Mouse (Mus musculus): ENCODE measurements around the gene Pid1.
"Not testable (repeated sequence)": the region's sequence is repeated elsewhere in the genome, so short reads cannot be mapped to it uniquely, and the experiment has no call there.

Pid1 gene

DNA sequence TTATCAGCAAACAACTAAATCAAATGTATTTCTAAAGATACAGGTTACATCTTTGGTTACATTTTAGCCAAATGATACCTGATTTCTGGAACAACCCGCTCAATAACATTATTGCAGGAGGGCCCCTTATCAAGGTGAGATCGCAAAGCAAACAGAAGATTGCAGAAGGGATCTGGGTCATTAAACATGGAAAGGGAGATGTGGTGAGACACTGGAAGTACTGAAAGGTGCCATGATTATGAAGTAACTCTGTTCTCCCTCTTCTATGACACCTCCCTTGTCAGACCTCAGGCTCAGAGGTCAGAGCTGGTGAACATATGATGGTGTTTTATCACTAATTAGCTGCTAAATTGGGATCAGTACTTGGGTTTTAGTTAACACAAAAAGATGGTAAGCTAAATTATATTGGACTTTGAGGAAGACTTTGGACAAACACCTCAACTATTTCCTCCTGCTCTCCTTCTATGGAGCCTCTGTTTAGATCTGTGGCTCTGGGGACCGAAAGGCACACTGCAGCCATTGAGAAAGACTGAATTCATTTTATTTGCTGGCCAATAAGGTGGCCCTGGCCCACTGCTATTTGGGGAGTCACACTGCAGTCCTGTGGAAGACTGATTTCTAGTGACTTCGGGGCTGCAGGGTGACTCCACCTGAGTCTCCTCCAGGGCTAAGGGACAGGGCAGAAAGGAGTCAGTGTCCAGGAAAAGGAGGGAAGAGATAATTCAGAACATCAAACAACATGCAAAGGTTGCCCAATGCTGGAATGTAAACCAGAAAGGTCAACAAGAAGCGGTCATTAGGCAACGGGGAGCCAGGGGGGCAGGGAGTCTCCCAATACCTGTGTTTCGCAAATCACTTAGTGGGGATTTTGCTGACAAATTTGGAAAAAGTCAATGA, 85.4 kb downstream of the Pid1 start:
- in situ Hi-C loops (cut with MseI, MboI), result no loop called here

DNA sequence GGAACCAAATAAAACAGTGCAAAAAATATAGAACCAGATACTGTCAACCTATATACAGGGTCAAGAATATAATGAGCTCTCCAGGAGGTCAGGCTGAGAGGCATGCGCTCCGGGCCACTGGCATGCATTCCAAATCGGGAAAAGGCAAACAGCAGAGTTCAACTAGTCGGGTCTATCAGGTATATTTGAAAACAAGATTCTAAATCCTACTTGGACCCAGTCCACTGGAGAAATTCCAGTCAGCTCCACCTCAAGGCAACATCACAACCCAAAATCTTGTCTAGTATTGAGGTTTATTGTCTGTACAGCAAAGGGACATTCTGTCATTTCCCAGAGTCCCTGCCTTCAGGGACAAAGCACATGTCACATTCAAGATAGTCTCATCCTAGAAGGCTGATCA, 91.0 kb downstream of the Pid1 start:
- in situ Hi-C loops (cut with MseI, MboI), result no loop called here

- in situ Hi-C loops (cut with MseI, MboI), result no loop called here
Observed at GRCm38 (mm10) chr1:84271712-84272200, 92.2 kb downstream of the Pid1 start.

- in situ Hi-C loops (cut with MseI, MboI), result no loop called here
Observed at GRCm38 (mm10) chr1:84257656-84258055, 106.3 kb downstream of the Pid1 start.

- in situ Hi-C loops (cut with MseI, MboI), result no loop called here
Observed at GRCm38 (mm10) chr1:84254361-84254760, 109.6 kb downstream of the Pid1 start.

DNA sequence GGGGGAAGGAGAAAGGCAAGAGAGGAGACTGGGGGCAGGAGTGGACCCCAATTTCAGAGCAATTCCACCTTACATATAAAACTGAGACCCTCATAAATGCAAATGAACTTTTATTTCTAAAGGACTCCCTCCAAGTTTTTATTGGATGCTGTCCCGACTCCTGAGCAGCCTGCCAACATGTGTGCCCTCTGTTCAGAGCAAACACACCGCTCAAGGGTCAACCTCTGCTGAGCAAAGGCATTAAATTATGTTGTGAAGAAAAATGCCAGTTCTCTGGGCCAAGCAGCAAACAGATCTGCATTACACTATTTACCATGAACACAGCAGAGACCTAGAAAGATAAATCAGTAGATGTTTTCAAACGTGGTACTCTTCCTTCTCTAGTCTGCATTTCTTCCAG, 110.1 kb downstream of the Pid1 start:
- in situ Hi-C loops (cut with MseI, MboI), result no loop called here

GRCm38 (mm10) chr1:84251205-84251604, 112.8 kb downstream of the Pid1 start:
- in situ Hi-C loops (cut with MseI, MboI), result no loop called here

DNA sequence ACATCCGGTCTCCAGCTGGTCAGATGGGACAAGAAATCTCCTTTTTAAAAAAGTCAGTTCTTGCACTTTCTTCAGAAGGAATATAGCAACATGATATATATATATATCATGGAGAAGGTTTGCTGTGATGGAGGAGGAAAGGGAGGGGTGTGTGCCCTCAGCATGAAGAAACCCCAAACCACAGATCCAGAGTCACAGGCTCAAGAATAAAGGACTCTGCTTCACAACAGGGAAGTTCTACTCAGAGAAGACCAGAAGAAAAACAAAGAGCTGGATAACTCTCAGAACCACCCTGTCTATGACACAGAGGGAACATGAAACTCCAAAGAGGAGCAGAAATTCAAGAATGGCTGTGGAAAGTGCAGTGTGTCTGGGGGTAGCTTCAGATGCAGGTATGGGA, 113.2 kb downstream of the Pid1 start:
- in situ Hi-C loops (cut with MseI, MboI), result no loop called here

GRCm38 (mm10) chr1:84249772-84250338, 114.1 kb downstream of the Pid1 start:
- in situ Hi-C loops (cut with MseI, MboI), result no loop called here

GRCm38 (mm10) chr1:84247111-84247510, 116.9 kb downstream of the Pid1 start:
- in situ Hi-C loops (cut with MseI, MboI), result no loop called here

DNA sequence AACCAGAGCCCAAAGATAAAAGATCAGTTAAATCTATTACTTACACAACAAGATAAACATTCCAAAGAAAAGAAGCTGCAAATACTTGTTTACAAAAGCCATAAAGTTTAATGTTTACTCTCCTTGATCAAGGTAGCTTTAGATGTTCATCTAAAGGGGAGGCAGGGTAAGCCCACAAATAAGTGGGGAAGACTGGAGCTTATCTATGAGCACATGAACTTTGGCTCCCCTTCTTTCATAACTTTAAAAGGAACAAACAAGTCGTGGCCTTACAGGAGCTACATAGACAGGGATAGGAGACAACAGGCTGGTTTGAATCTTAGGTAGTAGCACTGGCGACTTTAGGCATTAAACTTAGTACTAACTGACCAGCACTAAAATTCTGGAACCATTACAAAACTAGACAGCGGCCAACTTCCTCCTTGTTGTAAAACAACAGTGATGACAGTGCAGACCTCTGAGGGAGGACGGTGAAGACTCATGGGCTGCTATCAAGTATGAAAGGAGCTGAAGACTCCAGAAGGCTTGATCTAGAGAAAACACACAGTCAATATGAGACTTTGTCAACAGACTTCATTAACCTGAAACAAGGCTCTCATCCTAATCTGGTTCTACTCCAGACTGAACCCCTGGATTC, 122.7 kb downstream of the Pid1 start:
- in situ Hi-C loops (cut with MseI, MboI), result no loop called here

- in situ Hi-C loops (cut with MseI, MboI), result no loop called here
Observed at GRCm38 (mm10) chr1:84240203-84240602, 123.8 kb downstream of the Pid1 start.

- in situ Hi-C loops (cut with MseI, MboI), result no loop called here
Observed at GRCm38 (mm10) chr1:84230431-84230830, 133.5 kb downstream of the Pid1 start.

- in situ Hi-C loops (cut with MseI, MboI), result no loop called here
Observed at GRCm38 (mm10) chr1:84225626-84226025, 138.4 kb downstream of the Pid1 start.

DNA sequence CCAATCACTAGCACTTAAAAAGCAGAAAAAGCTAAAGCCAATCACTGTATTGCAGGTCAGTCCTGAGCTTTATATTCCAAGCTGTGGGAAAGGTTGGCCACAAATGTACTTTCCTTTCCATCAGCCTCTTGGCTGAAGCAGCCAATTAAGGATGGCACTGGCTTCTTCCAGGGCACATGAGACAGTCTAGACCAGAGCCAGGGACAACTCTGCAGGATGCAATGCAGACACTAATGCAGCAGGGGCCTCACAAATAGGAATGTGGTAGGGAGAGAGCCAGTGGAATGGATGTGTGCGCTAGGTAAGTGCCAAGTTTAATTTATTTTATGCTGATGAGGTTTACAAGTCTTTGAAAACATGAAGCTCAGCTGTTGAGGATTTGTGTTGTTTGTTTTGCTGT, 141.9 kb downstream of the Pid1 start:
- in situ Hi-C loops (cut with MseI, MboI), result no loop called here

DNA sequence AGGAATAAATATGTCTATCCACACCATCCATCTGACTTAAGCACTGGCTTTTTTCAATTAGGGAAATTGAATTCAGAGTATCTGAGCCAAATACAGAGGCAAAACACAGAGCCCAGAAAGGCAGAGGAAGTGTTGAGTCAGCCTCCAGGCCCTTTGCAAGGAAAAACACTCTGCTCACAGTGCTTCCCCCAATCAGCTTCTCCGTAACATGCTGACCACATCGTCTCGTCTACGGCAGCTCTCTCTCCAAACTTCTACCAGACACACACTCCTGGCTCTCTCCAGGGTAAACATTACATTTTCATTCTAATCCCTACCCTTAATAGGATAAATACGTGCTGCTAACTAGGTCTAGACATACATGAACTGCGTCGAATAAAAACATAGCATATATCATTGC, 145.4 kb downstream of the Pid1 start:
- in situ Hi-C loops (cut with MseI, MboI), result no loop called here

DNA sequence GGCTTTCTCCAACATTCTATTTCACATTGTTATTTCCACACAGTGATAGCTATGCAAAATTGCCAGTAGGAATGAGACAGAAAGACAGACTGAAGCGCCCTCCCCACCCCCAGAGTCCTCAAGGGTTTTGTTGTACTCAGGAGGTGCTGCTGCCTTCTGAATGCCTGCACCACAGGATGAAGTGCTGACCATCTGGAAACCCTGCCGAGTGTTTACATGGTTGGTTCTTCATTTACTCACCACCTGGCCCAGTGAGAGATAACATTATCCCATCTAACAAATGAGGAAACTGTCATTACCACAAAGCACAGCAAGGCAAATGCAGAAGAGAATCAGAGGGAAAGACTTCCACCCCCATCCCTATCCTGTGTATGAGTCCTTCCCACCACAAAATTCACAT, 146.2 kb downstream of the Pid1 start:
- in situ Hi-C loops (cut with MseI, MboI), result no loop called here

DNA sequence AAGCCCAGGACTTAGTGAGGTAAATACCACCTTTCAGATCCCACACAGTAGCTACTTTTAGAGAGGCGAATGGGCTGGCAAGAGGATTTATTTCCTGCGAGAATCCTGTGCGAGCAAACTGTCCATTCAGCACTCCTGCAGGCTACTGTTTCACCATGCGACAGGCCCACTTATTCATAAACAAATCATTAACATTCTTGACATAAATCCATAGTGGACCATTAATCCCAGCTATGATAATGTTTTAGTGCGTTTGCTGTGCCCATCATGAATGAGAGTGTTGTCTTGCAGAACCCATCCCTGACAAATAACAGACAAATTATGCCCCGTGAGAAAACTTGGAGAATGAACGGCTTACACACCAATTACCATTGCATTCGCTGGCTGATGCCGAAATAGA, 152.5 kb downstream of the Pid1 start:
- in situ Hi-C loops (cut with MseI, MboI), result no loop called here

DNA sequence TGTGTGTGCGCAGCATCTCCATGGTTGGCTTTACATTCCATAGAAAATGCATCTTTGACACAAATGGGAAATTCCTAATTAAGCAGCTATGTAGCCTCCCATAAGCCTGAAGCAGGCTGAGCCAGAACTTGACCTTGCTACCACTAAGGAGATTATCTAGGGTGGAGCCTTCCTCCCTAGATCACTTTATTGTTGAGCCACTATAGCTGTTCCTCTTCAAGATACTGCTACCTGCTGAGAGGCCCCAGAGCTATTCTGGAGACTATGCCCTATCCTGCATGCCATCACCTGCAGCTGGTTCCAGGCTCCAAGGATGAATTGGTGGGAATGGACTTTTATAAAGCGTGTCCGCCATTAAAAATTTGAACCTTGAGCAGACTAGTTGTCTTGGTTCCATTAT, 158.2 kb downstream of the Pid1 start:
- in situ Hi-C loops (cut with MseI, MboI), result not testable (repeated sequence)

DNA sequence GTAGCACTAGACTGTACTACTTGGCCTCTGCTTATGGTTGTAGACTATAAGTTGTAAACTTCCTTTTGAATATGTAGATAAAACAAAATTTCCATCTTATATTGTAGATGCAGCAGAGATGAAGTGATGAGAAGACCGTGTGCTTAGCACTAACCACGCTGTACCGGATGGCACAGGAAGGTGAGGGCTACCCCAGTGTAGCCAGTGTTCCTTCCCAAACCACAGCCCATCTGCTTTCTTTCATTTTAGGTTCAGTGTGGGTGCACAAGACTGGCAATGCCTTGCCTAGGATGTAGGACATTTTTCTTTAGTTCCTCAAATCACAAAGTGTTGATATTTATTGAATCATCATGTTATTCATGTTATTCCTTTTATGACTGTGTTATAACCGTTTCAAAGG, 160.5 kb downstream of the Pid1 start:
- in situ Hi-C loops (cut with MseI, MboI), result no loop called here

DNA sequence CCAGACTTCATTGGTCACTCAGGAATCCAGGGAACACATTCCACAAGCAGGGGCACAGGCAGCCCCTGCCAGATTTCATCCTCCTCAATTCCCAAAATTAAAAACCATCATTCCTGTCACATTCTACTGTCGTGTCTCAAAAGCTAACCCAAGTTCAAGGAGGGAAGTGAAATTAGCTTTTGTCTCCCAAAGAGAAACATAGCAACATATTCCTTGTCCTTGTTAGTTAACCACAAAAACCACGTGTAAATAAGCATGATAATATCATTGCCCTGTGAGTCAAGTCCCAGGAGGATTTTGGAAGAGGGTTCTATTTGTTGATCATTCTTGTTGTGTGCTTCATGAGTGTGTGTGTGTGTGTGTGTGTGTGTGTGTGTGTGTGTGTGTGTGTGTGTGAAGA, 164.1 kb downstream of the Pid1 start:
- in situ Hi-C loops (cut with MseI, MboI), result no loop called here

GRCm38 (mm10) chr1:84198887-84199286, 165.1 kb downstream of the Pid1 start:
- in situ Hi-C loops (cut with MseI, MboI), result no loop called here

DNA sequence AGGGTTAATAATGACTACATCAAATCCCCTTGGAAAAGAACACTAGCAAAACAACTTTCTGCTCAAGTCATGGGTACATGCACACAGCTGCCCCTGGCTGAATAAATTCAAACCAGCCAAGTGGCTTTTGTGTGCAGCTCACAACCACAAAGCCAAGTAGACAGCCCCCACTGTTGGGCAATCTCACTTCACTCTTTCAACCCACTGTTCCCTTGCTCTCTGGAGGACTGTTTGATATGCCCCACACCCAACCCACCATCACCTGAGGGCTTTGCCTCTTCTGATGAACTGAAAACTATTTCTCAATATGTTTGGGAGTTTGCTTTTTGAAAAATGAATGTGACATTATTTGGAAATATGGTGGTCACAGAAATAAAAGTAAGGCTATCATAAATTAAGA, 171.8 kb downstream of the Pid1 start:
- in situ Hi-C loops (cut with MseI, MboI), result no loop called here

Data from mouse trophoblast stem cell (cell line).